Mouse (Mus musculus) liver, adult 2 months (tissue): ENCODE measurements around the gene Gm10160. TPM values are rescaled to one million over a fixed set of nuclear protein-coding genes. Genes with fewer than 3 reads are reported as not detected.

Experiments
- DNase-seq: peaks from one replicate; pipeline ENCODE4 v3.0.0-alpha.2; 2011; ENCODE audit warnings: low read depth, low spot score; ENCODE audit errors: extremely low read depth
- H3K27ac ChIP-seq: fragments of 200-500 bp; replicated peaks from 2 replicates; pipeline ENCODE4 v1.5.1; 2012; ENCODE audit warnings: low read depth, mild to moderate bottlenecking, control low read depth, inconsistent platforms, low read length; ENCODE audit not compliant: insufficient read depth
- H3K27me3 ChIP-seq: fragments of 200-500 bp; 2 replicates; pipeline ENCODE4 v1.6.1; 2012; ENCODE audit warnings: mild to moderate bottlenecking, moderate library complexity, low read length, inconsistent platforms; ENCODE audit not compliant: control insufficient read depth, insufficient read depth
- H3K36me3 ChIP-seq: fragments of 200-500 bp; 2 replicates; pipeline ENCODE4 v1.6.1; 2012; ENCODE audit warnings: low read length, inconsistent platforms; ENCODE audit not compliant: control insufficient read depth, insufficient read depth
- H3K4me1 ChIP-seq: fragments of 200-500 bp; 2 replicates; pipeline ENCODE4 v1.6.1; 2011; ENCODE audit warnings: low read length; ENCODE audit not compliant: control insufficient read depth, insufficient read depth
- H3K4me3 ChIP-seq: fragments of 200-500 bp; 2 replicates; pipeline ENCODE4 v1.5.1; 2011; ENCODE audit warnings: low read depth, mild to moderate bottlenecking, control low read depth, low read length, moderate library complexity; ENCODE audit not compliant: insufficient read depth
- H3K79me2 ChIP-seq: fragments of 200-500 bp; 2 replicates; pipeline ENCODE4 v1.6.1; 2012; ENCODE audit warnings: inconsistent platforms, mild to moderate bottlenecking, low read length, moderate library complexity; ENCODE audit not compliant: control insufficient read depth, insufficient read depth
- H3K9ac ChIP-seq: fragments of 200-500 bp; 2 replicates; pipeline ENCODE4 v1.6.1; 2012; ENCODE audit warnings: low read depth, mild to moderate bottlenecking, control low read depth, inconsistent platforms, low read length
- CTCF ChIP-seq: fragments of 200-500 bp; IDR thresholded peaks from 2 replicates; pipeline ENCODE4 v1.5.1; 2011; ENCODE audit warnings: low read depth, low read length, control low read depth
- POLR2A ChIP-seq: fragments of 200-500 bp; IDR thresholded peaks from 2 replicates; pipeline ENCODE4 v1.6.1; 2011; ENCODE audit warnings: low read length, control low read depth; ENCODE audit not compliant: insufficient read depth; ENCODE audit errors: extremely low read depth
- WGBS: fragments of 180-500 bp; shearing (Covaris S2); methylation state at CpG from one replicate; pipeline ENCODE4 v1.1.7; 2018; 5-methylcytosine and 5-hydroxymethylcytosine counted together
- polyA plus RNA-seq: library from polyadenylated mRNA; depleted of rRNA; stranded (reverse); fragments of >200 nt; gene quantifications from 2 replicates; pipeline ENCODE4 v1.2.3, GENCODE M21; 2012; rRNA removed
- total RNA-seq: library from RNA; depleted of rRNA; stranded (reverse); fragments of >200 nt; gene quantifications from 2 replicates; pipeline ENCODE4 v1.2.3, GENCODE M21; 2014; rRNA removed

The Gm10160 gene
- total and polyA plus RNA-seq, 2 experiments = not detected

- Histone ChIP-seq H3K4me1 (peaks cover 20% of the 10 kb centered on the region), H3K27me3 (no peaks in the 10 kb centered on the region), H3K27ac (no peak overlapping the region), H3K9ac (no peak overlapping the region), H3K4me3 (no peak overlapping the region), H3K79me2 (peaks cover 34% of the 10 kb centered on the region; the same call in 1 of the 2 replicates), H3K36me3 (no peaks in the 10 kb centered on the region)
- WGBS = 39% methylated on average over 3 of the region's 3 CpGs
- DNase-seq = no peak
- TF ChIP-seq POLR2A = no peak
- no peak for TF ChIP-seq CTCF
These were observed 30.7 kb downstream of the Gm10160 start for GRCm38 (mm10) chr7:81824906-81825305.

GRCm38 (mm10) chr7:81806067-81806466 is 49.5 kb downstream of the Gm10160 start:
- Histone ChIP-seq H3K9ac (no peak overlapping the region), H3K27me3 (no peaks in the 10 kb centered on the region), H3K4me1 (no peaks in the 10 kb centered on the region), H3K79me2 (no peaks in the 10 kb centered on the region; the same call in 1 of the 2 replicates), H3K4me3 (no peak overlapping the region), H3K36me3 (peaks cover 18% of the 10 kb centered on the region), H3K27ac (no peak overlapping the region)
- WGBS = 96% methylated on average over 5 of the region's 5 CpGs
- TF ChIP-seq POLR2A (no peak), CTCF (no peak)
- no peak for DNase-seq

Other genes with a start within 250 kb of the Gm10160 start
- 30.9 and 32.2 TPM in 2 replicates for gene Homer2, start 148.3 kb downstream of the Gm10160 start, total RNA-seq
- 18.4 and 24.6 TPM in 2 replicates for gene Homer2, start 148.3 kb downstream of the Gm10160 start, polyA plus RNA-seq
- gene Ramac, start 92.9 kb downstream of the Gm10160 start, total RNA-seq = 39.8 and 50.9 TPM in 2 replicates
- gene Ramac, start 92.9 kb downstream of the Gm10160 start, polyA plus RNA-seq = 9.1 and 10.3 TPM in 2 replicates
- 27.8 and 36.3 TPM in 2 replicates for gene 3110040N11Rik, start 66.3 kb downstream of the Gm10160 start, total RNA-seq
- gene 3110040N11Rik, start 66.3 kb downstream of the Gm10160 start, polyA plus RNA-seq = 23.0 and 26.4 TPM in 2 replicates
- 29.9 and 31.7 TPM in 2 replicates for gene Btbd1, start 26.4 kb downstream of the Gm10160 start, total RNA-seq
- 12.5 and 13.3 TPM in 2 replicates for gene Btbd1, start 26.4 kb downstream of the Gm10160 start, polyA plus RNA-seq
- gene Tm6sf1, start 3.2 kb upstream of the Gm10160 start, total RNA-seq = 4.7 and 6.2 TPM in 2 replicates
- 3.3 and 4.9 TPM in 2 replicates for gene Tm6sf1, start 3.2 kb upstream of the Gm10160 start, polyA plus RNA-seq
- 1.1 and 1.6 TPM in 2 replicates for gene Hdgfl3, start 78.7 kb upstream of the Gm10160 start, total RNA-seq
- 0.07 and 0.13 TPM in 2 replicates for gene Hdgfl3, start 78.7 kb upstream of the Gm10160 start, polyA plus RNA-seq
- 0.07 and 0.09 TPM in 2 replicates for gene Bnc1, start 136.5 kb upstream of the Gm10160 start, total RNA-seq
- 0.04 and 0.05 TPM in 2 replicates for gene Bnc1, start 136.5 kb upstream of the Gm10160 start, polyA plus RNA-seq